Mouse (Mus musculus): ENCODE results near the gene Fgfr2.

GRCm38 (mm10) chr7:132273741-132274513 lies 849.2 kb downstream of the Fgfr2 start:
- no peak for TF ChIP-seq CTCF (IDR thresholded peaks at IDR 0.05; ENCODE audit: extremely low read depth, insufficient read length, insufficient replicate concordance, low read depth, low read length)
- no peak for TF ChIP-seq POLR2A (IDR thresholded peaks at IDR 0.05; ENCODE audit: low read depth, low read length)

Measured in small intestine, adult 2 months (tissue).